Mouse (Mus musculus): ENCODE measurements at regions not wholly inside any gene's neighbourhood (a gene's known extent, or its start where the extent isn't known, plus 50 kb on each side); places are given as distances from the start of the nearest gene placed in this dataset.

DNA sequence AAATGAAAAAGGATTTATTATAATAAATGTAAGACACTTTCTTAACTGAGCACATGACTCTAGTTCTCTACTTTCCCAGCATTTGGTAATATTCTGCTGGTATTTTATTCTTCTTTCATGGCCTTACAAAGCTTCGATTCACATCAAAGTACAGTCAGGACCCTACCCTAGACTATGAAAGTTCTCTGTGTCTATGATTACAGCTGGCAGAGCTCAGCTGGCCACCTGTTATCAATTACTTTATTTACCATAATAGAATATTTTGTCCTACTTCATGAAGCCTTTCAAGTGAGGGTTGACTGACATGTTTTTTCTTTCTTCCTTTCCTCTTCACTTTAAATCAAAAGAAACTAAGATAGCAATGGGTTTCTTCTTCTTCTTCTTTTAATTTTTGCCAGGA, 269.8 kb downstream of the Kctd12 start:
- TF ChIP-seq CTCF (IDR thresholded peaks at IDR 0.05; ENCODE audit: borderline replicate concordance, control insufficient read depth, extremely low read depth, insufficient read depth, low read length, poor library complexity) (no peak), POLR2A (IDR thresholded peaks at IDR 0.05; ENCODE audit: control insufficient read depth, extremely low read depth, insufficient read depth, low read length, poor library complexity) (no peak)

Data from thymus, adult 2 months (tissue).